Mouse (Mus musculus) megakaryocyte, embryonic 14.5 days (primary cell): ENCODE measurements around the gene Cyp4f13.

ENCODE experiments used
- FLI1 ChIP-seq: IDR thresholded peaks from 2 replicates; pipeline ENCODE4 v1.6.1; 2012; ENCODE audit warnings: low read length, inconsistent platforms, mixed read lengths
- GATA1 ChIP-seq: IDR thresholded peaks from 3 replicates; pipeline ENCODE4 v1.6.1; 2012; ENCODE audit warnings: mixed read lengths, low read length, inconsistent platforms, borderline replicate concordance

DNA sequence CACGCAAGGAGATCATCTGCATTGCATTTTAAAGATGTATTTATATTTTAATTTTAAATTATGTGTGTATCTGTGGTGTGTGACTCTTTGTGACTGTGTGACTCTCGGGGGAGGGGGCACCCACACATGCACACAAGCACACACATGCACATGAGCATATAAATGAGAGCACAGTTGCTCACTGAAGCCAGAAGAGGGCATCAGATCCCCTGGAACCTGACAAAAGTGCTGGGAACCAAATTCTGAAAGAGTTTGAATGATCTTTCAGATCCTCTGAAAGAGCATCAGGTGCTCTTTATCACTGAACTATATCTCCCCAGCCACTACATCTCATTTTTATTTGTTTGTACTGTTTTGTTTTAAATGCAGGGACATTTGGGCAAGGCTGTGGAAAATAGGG lies 42.8 kb downstream of the Cyp4f13 start:
- TF ChIP-seq GATA1 (no peak), FLI1 (no peak)
